8 mouse cellular contexts compared by ENCODE assay signal in genomic region chr2:129592459-129593140, GRCm38 (mm10). TPM values are rescaled to one million over a fixed set of nuclear protein-coding genes. Genes with fewer than 3 reads are reported as not detected.
A peak's percentile ranks its signal among the peaks of the same experiment; 100 is the strongest.
DNase-seq lines count a peak whose midpoint lies in the region; ATAC-seq and TF ChIP-seq lines count a peak whose summit lies in the region.

Gene Sirpa, plus strand, starts transcription at chr2:129592835.

- no peaks in the 10 kb centered on the region for H3K36me3 ChIP-seq in E14TG2a.4 (ENCODE audit: insufficient read depth, low read length)
- H3K36me3 ChIP-seq in forebrain, postnatal 0 days (ENCODE audit: insufficient read depth) = no peaks in the 10 kb centered on the region
- no peaks in the 10 kb centered on the region for H3K36me3 ChIP-seq in liver, postnatal 0 days (replicated peaks; ENCODE audit: insufficient read depth, low read length)
- H3K36me3 ChIP-seq in neural tube, embryonic 14.5 days (ENCODE audit: control insufficient read depth, insufficient read depth, low read length) = no peaks in the 10 kb centered on the region

- no peak for TF ChIP-seq EP300 in liver, postnatal 0 days (IDR thresholded peaks at IDR 0.05; ENCODE audit: low read depth)

- H3K4me3 ChIP-seq in E14TG2a.4 (replicated peaks; ENCODE audit: low read length) = peak within 1 kb of the TSS; percentile 87
- H3K4me3 ChIP-seq in forebrain, postnatal 0 days (ENCODE audit: low read depth, low read length) = peak within 1 kb of the TSS; percentile 78
- H3K4me3 ChIP-seq in liver, postnatal 0 days (ENCODE audit: low read depth, low read length) = peak within 1 kb of the TSS; percentile 73
- peak within 1 kb of the TSS; percentile 77 for H3K4me3 ChIP-seq in neural tube, embryonic 14.5 days (ENCODE audit: low read depth, low read length)

- no peak for TF ChIP-seq CTCF in E14TG2a.4 (conservative IDR thresholded peaks at IDR 0.05; ENCODE audit: low read length)
- TF ChIP-seq CTCF in forebrain, postnatal 0 days (IDR thresholded peaks at IDR 0.05; ENCODE audit: low read depth) = 0 out of 2 replicates have a peak, but pooled peaks have one; percentile 21
- TF ChIP-seq CTCF in liver, postnatal 0 days (IDR thresholded peaks at IDR 0.05; ENCODE audit: low read depth) = no peak

- H3K4me2 ChIP-seq in forebrain, postnatal 0 days (ENCODE audit: low read depth) = peak within 1 kb of the TSS; percentile 96
- peak within 1 kb of the TSS; percentile 79 for H3K4me2 ChIP-seq in liver, postnatal 0 days (ENCODE audit: low read depth, low read length)
- peak within 1 kb of the TSS; percentile 93 for H3K4me2 ChIP-seq in neural tube, embryonic 14.5 days (ENCODE audit: low read depth, low read length)

- H3K9me3 ChIP-seq in E14TG2a.4 (ENCODE audit: low read length) = no peaks in the 10 kb centered on the region
- H3K9me3 ChIP-seq in forebrain, postnatal 0 days (ENCODE audit: low read length) = no peaks in the 10 kb centered on the region
- no peaks in the 10 kb centered on the region for H3K9me3 ChIP-seq in liver, postnatal 0 days (ENCODE audit: low read length)
- no peaks in the 10 kb centered on the region for H3K9me3 ChIP-seq in neural tube, embryonic 14.5 days (ENCODE audit: control insufficient read depth, low read length)

- peaks cover 39% of the 10 kb centered on the region for H3K4me1 ChIP-seq in E14TG2a.4 (replicated peaks; ENCODE audit: low read depth, low read length)
- H3K4me1 ChIP-seq in forebrain, postnatal 0 days (ENCODE audit: insufficient read depth) = peaks cover 14% of the 10 kb centered on the region; the same call in 1 of the 2 replicates
- peaks cover 22% of the 10 kb centered on the region for H3K4me1 ChIP-seq in liver, postnatal 0 days (ENCODE audit: insufficient read depth)
- peaks cover 17% of the 10 kb centered on the region for H3K4me1 ChIP-seq in neural tube, embryonic 14.5 days (ENCODE audit: control insufficient read depth, insufficient read depth, low read length)

- 2% methylated on average over 43 of the region's 43 CpGs for WGBS in forebrain, postnatal 0 days
- WGBS in liver, postnatal 0 days (ENCODE audit: insufficient replicate concordance) = under 1% methylated on average over 35 of the region's 43 CpGs
- WGBS in neural tube, embryonic 14.5 days = 0% methylated on average over 41 of the region's 43 CpGs

- DNase-seq in cerebellum, adult 8-10 months = peak; percentile 79
- no peak for DNase-seq in forebrain, postnatal 0 days
- DNase-seq in heart, postnatal 14 days = peak; percentile 79 to 81
- peak; percentile 61 to 70 for DNase-seq in layer of hippocampus, adult 18-20 months (ENCODE audit: low spot score in 2 of 2)
- DNase-seq in liver, postnatal 0 days = peak; percentile 81
- peak; percentile 78 for DNase-seq in testis, postnatal 10 days (ENCODE audit: low spot score)

- peak within 1 kb of the TSS; percentile 87 for H3K27ac ChIP-seq in forebrain, postnatal 0 days (ENCODE audit: low read depth, low read length)
- peak within 1 kb of the TSS; percentile 96 for H3K27ac ChIP-seq in liver, postnatal 0 days (ENCODE audit: low read depth)
- H3K27ac ChIP-seq in neural tube, embryonic 14.5 days (ENCODE audit: low read depth, low read length) = peak within 1 kb of the TSS; percentile 87

- ATAC-seq in forebrain, postnatal 0 days = peak; percentile 88
- peak; percentile 58 for ATAC-seq in liver, postnatal 0 days
- ATAC-seq in neural tube, embryonic 14.5 days (ENCODE audit: low read depth) = peak; percentile 90

- H3K9ac ChIP-seq in forebrain, postnatal 0 days = peak within 1 kb of the TSS; percentile 87
- H3K9ac ChIP-seq in liver, postnatal 0 days (replicated peaks) = peak within 1 kb of the TSS; percentile 81
- H3K9ac ChIP-seq in neural tube, embryonic 14.5 days (replicated peaks; ENCODE audit: low read depth, low read length) = peak within 1 kb of the TSS; percentile 85

- intact Hi-C loops in heart, postnatal 14 days (cut with DNase I) = loop anchor here (5.0 kb wide), 1 partner anchor 90 kb away; no protein-coding TSS in a partner anchor

- H3K27me3 ChIP-seq in E14TG2a.4 (ENCODE audit: insufficient read depth, low read length) = peaks cover 67% of the 10 kb centered on the region
- no peaks in the 10 kb centered on the region for H3K27me3 ChIP-seq in forebrain, postnatal 0 days (ENCODE audit: insufficient read depth, low read length)
- 0 out of 2 replicates have a peak, but pooled peaks cover 5% of the 10 kb centered on the region for H3K27me3 ChIP-seq in liver, postnatal 0 days (ENCODE audit: insufficient read depth, low read length)
- 0 out of 2 replicates have a peak, but pooled peaks cover 2% of the 10 kb centered on the region for H3K27me3 ChIP-seq in neural tube, embryonic 14.5 days (ENCODE audit: control insufficient read depth, insufficient read depth, low read length)

RNA-seq across cellular contexts. Expression of gene Sirpa, which starts in this region (rescaled TPM):
- 94.1 and 118 TPM in 2 replicates for total RNA-seq in forebrain, postnatal 0 days (2014; rRNA removed)
- polyA plus RNA-seq in forebrain, postnatal 0 days (2015; fragmentation: Nextera tagmentation; extraction: Ambion mirVana) = 41.4 and 61.8 TPM in 2 replicates
- 10 to 100 TPM; 27.1 to 28.7 TPM for total RNA-seq in heart, postnatal 14 days (2021)
- 100 to 1,000 TPM; 295 to 305 TPM for total RNA-seq in layer of hippocampus, adult 18-20 months (2021)
- 26.9 and 28.1 TPM in 2 replicates for polyA plus RNA-seq in liver, postnatal 0 days (2015; fragmentation: Nextera tagmentation; extraction: Ambion mirVana)
- polyA plus RNA-seq in neural tube, embryonic 14.5 days (2014; fragmentation: Nextera tagmentation; extraction: Ambion mirVana) = 36.4 and 39.8 TPM in 2 replicates
